Mouse (Mus musculus) thymus, postnatal 14 days (tissue): Measurements from ENCODE around the gene Itgb7.

ENCODE experiments used
- DNase-seq: peaks from one replicate; pipeline ENCODE4 v3.0.0; 2021

Itgb7 gene

DNA sequence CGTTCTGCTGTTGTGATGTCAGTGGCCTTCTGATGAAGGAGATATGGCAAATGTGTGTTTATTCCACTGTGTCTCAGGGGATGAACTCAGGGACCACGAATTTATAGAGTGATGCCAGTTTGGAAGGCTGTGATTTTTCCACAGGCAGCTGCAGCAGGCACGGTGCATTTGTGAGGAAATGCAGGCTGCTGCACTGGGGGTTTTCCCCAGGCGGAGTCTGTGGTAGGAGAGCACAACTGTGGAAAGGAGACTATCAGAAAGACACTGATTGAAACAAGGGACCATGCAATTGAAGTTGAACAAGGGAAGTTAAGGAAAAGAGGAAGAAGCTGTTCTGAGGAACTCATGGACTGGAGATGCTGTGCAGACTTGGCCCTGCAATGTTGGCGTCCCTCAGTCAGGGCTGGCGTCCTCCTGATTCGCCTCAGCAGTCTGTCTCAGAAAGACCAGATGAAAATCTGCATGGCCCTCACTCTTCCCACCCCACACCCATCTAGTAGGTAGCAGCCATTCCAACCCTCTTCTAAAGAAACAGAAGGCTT is 39.4 kb downstream of the Itgb7 start:
- DNase-seq = no peak

DNA sequence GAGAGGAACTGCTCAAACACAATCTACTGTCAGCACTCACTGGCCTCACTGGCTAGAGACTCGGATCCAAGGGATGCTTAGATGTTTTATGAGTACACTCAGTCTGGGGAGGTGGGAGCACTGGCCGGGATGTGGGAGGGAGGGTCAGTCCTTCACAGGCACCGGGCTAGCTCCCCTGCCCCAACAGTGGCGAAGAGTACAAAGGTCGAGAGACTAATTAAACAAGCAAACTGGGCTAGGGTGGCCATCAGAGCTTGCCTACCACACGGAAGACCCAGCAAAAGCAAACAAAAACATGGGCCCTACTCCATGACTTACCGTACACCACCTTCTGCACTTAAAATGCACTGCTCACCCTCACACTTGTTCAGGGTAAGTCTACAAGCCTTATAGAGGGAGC is 40.0 kb downstream of the Itgb7 start:
- no peak for DNase-seq

DNA sequence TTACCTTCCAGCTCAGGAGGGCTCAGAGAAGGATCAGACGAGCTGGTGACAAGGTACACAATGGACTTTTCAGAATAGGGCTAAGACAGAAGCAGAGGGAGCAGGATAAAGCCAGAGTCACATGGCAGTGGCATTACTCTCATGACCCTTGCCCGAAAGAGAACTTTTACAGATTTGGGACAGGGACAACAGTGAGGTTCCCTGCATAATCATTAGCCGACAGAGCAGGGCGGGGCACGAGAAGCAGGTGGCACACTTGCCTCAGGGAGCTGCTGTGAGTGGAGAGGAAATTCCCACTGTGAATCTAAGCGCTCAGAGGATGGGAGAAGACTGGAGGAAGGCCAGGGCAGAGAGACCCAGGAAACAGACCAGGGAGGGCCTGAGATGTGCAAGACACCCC is 42.9 kb downstream of the Itgb7 start:
- no peak for DNase-seq

DNA sequence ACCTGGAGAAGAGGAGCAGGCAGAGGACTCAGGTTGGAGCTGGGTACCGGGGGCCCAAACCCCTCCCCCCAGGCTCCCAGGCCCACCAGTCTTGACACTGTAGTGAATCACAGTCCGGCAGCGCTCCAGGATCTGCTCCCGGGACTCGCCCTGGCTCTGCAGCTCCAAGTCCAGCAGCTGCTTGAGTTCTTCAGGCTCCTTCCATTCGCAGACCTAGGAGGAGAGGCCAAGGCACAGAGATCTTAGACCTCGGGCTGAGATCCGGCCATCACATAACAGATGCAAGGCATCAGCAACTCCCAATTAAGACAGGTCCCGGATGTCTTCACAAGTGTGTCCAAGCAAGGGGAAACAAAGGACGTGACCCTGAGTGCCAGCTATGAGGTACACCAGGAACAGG is 43.6 kb downstream of the Itgb7 start:
- DNase-seq = no peak

DNA sequence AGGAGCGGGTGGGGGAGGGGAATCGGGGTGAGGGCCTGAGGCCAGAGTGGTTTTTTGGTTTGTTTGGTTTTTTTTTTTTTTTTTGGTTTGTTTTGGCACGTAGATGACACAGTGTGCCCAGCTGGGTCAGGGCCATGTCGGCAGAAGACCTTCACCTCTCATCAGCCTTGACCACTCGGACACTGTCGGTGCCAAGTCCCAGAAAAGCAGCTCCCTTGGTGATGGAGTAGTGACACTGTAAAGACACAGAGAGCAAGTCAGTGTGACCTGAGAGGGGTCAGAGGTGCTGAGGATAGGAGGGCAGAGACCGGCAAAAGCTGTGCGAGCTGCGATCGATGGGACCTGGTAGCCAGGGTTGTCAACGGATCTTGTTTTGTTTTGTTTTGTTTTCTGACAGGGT is 45.5 kb downstream of the Itgb7 start:
- DNase-seq = no peak

DNA sequence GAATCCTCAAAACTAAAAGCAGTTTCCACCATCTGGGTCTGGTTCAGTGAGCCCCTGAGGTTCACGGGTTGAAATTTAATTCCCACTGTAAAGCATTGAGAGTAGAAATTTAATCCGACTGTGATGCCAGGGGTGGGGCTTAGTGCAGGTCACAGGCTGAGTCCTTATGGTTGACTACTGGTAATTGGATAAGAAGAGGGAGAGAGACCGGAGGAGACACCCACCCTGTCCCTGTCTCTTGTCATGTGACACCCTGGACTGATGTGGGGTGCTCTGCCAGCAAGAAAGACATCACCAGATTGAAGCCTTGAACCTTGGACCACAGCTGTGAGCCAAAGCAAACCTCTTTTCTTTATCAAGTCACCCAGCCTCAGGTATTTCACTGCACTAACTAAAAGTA is 48.7 kb downstream of the Itgb7 start:
- no peak for DNase-seq

DNA sequence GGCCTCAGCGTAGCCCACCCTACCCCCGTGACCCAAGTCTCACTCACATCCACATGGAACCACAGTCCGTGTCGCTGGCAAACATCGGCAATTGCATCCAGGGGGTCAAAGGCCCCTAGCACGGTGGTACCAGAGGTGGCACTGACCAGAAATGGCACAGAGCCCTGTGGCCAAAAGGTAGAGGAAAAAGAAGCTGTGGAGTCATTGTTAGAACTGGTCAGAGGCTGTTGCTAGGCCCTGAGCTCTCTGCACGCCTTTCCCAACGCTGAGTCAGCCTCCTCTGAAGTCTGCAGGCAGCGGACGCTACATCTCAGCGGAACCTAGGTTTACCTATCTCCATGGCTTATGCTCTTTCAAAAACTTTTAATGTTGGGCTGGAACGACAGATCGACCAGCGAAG is 51.8 kb downstream of the Itgb7 start:
- DNase-seq = no peak

DNA sequence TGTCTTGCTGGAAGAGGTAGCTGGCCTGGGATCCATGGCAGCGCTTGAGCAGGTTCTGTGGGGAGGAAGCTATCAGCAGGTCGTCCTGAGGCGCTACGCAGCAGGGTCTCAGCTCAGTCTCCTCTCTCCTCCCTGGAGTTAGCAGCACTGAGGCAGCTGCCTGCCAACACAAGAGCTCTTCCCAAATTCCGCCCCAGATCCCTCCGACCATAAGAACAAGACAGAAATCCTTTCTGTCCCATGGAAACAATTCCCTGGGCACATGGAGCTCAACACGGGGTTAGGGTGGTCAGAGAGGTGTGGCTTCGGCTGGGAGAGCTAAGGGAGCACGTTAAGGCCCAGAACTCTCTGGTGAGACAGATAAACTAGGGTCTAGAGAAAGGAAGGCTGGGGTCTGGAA is 52.6 kb downstream of the Itgb7 start:
- DNase-seq = no peak

DNA sequence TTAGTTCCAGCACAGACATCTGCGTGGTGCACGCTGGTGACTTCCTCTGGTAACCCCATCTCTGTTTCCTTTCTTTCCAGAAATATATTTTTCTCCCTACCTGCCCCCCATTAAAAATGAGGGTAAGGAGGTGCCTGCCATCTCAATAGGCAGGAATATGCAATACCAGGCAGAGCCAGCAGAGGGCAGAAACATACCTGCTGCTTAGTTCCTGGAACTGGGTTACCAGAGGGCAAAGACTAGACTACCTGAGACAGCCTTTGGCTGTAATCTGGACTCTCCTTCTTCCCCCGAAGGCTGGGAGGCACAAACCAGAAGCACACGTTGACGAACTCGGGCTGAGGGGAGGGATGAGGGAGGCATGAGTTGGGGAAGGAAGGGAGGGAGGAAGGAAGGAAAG is 53.5 kb downstream of the Itgb7 start:
- peak; percentile 88 for DNase-seq

DNA sequence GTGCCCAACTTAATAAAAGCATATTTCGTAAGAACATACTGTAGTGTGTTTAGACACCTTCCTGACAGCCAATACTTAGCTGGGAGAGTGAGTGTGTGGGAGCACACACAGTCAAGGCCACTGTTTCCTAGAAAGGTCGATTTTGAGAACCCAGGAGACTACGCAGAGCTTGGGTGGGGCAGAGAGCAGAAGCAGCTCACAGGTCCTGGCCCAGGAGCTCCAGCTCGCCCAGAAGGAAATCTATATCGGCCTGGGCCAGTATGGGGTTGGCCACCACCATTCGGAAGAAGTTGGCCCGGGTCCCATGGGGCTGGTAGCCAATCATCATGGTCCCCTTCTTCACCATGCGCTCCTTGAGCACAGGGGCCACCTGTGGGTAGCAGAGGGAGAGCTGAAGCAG is 54.3 kb downstream of the Itgb7 start:
- no peak for DNase-seq

DNA sequence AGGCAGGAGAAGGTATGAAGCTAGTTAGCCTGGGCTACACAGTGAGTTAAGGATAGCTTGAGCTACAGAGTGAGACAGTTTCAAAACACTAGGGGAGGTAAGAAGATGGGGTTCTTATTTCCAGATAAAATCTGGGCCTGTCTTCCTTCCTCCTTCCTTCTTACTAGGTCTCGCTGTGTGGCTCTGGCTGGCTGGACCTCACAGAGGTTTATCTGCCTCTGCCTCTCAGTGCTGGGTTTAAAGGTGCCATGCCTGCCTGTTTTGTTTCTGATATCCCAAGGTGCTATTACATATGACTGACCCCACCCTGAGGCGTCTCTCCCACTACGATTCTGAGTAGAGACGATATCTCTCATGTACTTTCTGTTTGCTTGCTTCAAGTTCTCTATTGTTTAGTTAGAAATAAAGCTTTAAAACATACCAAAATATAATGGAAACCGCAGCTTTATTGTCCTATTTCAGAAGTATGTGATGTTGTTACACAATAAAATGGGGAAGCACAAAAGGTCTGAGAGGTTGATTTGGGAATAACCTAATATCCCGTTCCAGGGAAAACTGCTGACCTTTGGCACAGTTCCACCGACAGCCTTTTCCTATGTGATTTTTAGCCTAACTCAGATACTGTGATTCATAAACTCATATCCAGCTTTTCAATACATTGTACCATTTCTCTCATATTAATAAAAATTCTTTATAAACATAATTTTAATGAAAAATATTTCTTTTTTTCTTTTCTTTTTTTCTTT is 55.0 kb downstream of the Itgb7 start:
- no peak for DNase-seq

DNA sequence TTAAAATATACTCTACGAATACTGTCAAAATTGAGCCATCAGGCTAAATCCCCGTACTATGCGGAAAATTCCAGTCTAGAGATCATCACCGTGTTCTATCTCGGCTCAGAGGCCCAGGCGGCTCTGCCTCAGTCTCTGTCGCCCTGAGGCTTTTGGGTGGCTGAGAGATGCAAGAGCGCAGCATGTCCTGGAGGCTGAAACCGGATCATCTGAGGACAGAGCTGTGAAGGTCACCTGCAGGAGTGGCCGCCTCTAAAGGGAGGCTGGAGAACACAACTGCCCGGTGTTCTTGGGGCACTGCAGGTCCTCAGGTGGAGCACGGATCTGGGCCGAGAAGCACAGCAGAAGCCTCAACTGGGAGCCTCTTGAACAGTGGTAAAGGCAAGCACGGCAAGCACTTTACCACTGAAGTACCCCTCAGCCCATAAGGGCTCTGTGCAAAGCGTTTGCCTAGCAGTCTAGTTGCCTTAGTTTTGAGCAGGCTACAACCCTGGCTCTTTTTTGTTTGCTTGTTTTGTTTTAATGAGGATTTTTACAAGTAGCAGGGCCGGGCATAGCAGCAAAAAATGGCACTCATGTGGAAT is 55.9 kb downstream of the Itgb7 start:
- DNase-seq = no peak

DNA sequence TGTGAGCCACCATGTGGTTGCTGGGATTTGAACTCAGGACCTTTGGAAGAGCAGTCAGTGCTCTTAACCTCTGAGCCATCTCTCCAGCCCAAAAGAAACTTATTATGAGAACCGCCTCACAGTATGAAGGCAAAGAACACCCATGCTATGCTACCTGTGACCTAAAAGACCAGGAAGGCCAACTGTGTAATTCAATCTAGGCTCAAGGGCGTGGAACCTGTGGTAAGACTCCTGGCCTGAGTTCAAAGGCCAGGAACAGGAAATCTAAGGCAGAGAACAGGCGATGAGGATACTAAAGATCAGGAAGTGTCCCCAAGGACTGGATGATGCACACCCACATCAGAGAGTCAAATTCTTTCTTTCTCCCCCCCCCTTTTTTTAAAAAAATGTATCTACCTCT is 58.2 kb downstream of the Itgb7 start:
- no peak for DNase-seq

DNA sequence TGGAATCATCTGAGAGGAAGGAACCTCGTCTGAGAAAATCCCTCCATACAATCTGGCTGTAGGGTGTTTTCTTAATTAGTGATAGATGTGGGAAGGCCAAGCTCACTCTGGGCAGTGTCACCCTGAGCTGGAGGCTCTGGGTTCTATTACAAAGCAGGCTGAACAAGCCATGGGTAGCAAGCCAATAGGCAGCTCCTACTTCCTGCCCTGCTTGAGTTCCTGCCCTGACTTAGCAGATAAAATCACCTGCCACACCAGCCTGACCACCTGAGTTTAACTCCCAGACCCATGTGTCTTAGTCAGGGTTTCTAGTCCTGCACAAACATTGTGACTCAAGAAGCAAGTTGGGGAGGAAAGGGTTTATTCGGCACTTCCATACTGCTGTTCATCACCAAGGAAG is 62.7 kb downstream of the Itgb7 start:
- DNase-seq = no peak

DNA sequence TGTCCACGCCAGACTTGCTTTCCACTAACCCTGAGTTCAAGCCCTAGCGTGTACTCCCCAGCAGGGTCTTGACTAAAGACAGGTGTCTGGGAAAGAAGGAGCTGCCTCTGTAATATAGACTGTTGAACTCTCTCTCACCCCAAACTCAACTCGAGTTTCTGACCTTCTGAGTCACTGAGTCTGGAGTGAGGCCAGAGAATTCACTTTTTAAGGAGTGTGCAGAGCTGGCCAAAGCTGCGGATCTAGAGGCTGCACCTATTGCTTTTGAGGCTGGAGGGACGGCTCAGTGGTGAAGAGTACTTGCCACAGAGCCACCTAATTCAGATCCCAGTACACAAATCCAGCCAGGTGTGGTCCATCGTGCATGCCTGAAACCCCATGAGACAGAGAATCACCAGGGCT is 64.1 kb downstream of the Itgb7 start:
- no peak for DNase-seq
